Mouse (Mus musculus) left cerebral cortex, adult 9 months (tissue): ENCODE measurements around the gene Clcn2.

ENCODE experiments used
- DNase-seq, 2 experiments: peaks; one replicate each; pipeline ENCODE4 v3.0.0; 2022; ENCODE audit warnings: low spot score in 2 of 2

Gene Clcn2

DNA sequence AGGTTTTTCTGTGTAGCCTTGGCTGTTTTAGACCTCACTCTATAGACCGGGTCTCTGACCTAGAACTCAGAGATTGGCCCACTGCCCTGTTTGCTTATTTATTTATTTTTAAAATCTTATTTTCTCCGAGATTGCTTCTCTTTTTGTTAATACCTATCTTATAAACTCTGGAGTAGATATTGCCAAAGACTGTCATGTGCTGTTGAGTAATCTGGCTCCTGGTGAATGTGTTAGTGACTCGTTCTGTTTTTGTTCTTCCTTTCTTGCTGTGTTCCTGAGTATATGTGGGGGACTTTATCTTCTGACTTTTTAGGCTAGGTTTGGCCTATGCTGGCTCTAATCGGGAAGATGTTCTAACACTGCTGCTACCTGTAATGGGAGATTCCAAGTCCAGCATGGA, 59.9 kb downstream of the Clcn2 start:
- no peak for DNase-seq

DNA sequence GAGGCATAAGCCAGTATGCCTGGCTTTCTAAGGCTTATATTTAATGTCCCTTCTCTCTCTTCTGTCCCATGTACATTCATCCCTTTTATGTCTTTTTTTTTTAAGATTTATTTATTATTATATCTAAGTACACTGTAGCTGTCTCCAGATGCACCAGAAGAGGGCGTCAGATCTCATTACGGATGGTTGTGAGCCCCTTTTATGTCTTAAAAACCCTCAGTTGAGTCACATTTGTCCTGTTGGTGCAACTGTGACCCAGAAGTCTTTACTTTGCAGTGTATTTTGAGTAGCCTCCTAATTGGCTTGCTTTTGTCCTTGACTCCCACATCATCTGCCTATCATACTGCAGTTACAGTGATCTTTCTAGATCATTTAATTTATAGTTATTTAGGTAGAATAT, 64.2 kb downstream of the Clcn2 start:
- DNase-seq = no peak
